Mouse (Mus musculus): Measurements from ENCODE around the gene Slc2a12.

Gene Slc2a12

DNA sequence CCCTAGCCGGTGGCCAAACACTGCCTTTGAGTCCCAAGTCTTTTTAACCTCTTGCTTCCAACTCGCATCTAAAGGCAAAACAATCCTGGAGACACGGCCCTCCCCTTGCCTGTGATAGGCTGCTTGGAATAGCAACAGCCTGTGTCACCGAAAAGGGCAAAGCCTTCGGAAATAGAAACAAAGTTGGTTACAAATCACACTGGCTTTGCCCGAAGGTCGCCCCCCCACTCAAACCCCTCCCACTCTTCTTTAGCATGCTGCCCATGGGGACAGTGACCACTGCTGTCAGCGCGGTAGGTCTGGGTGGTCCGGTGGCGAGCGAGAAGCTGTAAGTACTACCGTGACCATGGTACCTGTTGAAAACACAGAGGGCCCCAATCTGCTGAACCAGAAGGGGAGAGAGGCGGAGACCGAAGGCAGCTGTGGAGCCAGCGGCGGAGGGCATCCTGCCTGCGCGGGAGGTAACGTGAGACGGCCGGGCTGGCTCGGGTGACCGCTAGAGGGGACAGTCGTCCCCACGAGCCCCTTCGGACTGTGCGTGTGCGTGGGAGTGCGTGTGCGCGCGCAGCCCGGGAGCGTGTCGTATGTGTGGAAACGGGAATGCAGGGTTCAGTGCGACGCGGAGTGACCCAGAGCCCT, at the start of gene Slc2a12:
Gene Slc2a12 (plus strand): TSS at position 159 of the 639 bp plus-strand sequence.
- peak; percentile 37 to 42 for DNase-seq (ENCODE audit: low spot score in 2 of 2)

DNA sequence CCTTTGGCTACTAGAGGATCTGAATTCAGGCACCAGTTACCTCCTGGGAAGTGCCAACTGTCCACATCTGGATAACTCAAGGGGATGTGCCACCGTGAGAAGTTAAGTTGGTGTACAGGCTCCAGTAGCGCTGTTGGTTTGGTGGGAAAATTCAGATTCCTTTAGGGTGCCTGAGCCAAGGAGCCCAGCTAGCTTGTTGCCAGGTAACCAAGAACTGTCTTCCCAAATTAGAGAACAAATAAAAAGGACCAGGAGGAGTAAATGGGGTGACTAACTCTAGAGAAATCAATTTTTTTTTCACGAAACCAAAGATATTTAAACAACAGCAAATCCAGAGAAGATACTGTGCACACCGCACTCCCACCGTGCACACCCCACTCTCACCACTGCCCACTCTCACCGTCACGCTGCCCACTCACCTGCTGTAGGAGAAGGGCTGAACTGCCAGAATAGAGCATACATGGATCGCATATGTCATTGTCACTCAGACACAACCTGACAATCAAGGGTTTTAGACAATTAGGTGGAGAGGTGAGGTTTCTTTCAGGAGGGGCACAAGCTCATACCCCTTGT, 45.8 kb upstream of the Slc2a12 start:
- no peak for DNase-seq (ENCODE audit: low spot score in 2 of 2)

DNA sequence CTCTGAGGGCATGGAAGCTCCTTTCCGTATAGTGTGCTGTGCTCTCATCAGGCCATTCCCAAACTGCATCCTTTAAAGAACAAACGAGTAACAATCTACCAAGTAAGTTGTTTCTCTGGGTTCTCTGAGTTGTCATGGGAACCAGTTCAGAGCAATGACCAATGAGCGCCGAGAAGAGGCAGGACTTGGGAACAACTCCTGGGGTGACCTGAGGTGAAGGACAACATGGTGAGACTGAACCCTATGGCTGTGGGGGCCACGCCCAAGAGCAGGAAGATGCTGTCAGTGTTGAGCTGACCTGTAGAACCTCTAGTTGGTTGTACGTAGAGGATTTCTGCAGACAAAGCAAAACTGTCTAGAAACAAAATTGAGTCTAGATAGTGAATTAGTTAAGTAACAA, 43.8 kb upstream of the Slc2a12 start:
- no peak for DNase-seq (ENCODE audit: low spot score in 2 of 2)

DNA sequence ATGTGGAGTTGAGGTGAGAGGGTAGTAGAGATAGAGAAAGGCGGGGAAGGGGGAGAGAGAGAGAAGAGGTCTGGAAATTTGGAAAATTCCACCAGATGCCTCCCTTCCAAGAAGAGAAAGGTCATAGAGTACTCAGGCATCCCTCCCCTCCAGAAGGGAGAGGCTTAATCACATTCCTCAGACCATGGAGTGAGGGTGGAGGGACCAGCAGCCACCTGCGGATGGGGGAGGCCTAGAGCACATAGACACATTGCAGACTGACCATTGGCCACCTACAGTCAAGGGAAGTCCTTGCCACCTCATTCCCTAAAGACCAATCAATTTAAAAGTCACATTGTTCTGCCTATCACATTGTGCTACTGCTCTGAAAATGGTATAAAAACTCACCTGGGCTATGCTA, 40.0 kb upstream of the Slc2a12 start:
- no peak for DNase-seq (ENCODE audit: low spot score in 2 of 2)

DNA sequence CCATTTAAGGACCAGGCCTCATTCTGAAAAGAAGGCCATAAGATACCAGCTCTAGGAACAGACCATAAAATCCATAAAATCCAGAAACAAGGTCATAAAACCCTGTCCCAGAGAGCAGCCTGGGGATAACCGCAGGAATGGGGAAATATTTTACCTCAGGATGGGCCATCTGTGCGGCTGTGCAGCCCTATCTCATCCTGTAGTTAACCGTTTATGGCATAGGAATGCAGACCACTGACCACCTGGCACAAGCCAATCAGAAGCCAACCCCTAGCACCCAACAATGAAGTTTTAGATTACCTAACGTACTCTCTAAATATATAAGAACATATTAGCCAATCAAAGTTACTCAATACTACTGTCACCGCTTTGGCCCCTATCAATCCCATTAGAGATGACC, 36.5 kb upstream of the Slc2a12 start:
- no peak for DNase-seq (ENCODE audit: low spot score in 2 of 2)

DNA sequence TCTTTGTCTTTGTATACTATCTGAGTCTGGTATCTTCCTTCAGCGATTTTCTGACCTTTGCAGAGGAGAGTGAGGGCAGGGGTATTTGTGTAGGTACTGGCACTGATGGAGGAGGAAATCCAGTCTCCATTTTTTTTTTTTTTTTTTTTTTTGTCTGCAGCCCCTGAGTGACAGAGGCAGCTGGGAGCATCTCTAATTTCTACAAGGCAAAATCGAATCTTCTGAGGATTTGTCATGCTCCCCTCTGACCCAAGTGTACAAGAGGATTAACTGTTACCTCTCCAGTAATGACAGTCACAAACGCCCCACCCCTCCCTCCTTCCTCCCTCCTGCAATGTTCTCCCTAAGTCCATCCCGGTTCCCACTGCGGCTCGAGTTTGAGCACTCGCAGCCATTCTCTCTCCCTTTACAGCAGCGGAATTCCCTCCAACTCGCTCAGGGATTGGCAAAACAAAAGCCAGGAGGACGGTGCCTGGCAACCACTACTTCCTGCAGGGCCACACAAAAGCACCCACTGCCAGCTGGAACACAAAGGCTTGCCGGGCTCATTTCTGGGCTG, 35.9 kb upstream of the Slc2a12 start:
- DNase-seq (ENCODE audit: low spot score in 2 of 2), result peak in 1 of 2 experiments; percentile 13

DNA sequence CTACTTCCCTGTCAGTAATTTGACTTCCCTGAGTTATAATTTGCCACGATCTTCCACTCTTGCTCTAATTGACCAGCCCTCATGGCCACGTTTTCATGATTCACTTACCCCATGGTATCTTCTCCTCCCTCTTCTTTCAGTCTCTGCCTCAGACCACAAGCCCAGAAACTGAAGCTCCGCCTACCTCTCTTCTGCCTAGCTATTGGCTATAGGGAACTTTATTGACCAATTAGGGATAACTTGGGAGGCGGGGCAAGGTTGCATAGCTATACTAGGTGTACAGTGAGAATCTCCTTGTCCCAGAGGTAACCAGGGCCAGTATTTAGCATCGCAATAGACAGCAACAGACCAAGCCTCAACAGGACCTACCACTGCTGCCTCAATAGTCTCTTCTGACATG, 31.5 kb upstream of the Slc2a12 start:
- DNase-seq (ENCODE audit: low spot score in 2 of 2), result no peak

DNA sequence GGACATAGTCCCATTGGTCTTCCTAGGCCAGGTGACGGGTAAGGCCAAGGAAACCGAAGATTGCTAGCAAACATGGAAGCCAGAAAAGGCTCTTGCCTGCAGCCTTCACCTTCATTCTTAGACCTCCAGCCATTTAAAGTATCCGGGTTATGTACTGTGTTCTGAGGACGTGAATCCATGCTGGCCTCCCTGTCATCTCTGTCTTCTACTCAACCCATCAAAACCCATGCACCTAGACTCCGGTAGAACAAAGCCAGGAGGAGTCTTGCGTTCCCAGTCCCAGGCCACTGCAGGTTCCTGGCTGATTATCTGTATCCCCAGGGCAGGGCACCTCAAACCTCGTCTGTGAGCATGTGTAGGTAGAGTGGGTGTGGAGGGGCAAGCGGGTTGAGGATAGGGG, 30.3 kb upstream of the Slc2a12 start:
- DNase-seq (ENCODE audit: low spot score in 2 of 2), result no peak

DNA sequence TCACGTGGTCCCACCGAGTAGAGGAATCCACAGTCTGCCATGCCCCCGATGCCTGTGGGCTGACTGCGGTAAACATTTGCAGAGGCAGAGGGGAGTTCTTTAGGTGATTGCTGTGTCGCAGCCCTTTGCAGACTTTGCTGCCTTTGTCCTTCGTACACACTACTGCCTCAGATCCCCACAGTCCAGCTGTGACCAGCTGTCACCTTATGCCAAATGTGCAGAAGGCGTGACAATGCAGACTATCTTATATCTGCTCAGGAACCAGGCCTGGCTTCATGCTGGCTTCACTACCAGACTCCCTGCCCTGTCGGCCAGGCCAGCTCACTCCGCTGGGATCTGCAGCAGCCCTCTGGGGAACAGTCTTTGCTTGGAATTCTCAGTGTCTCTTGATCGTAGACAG, 29.5 kb upstream of the Slc2a12 start:
- no peak for DNase-seq (ENCODE audit: low spot score in 2 of 2)

DNA sequence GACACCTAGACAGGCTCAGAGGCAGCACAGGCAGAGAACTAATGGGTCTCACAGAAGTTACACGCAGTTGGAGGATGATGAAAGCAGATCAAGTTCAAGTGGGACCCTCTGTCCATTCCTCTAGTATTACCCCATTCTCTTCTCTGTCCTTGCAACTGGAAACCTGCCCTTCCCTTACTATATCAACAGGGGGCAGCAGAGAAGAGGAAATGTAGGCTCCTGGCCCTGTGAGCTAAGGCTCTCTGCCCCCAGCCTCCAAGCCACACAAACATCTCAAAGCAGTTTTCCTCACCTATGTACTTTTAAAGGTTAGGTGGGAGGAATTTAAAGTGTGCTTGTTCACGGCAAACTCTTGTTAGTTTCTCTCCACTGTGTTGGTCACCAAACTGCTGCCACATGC, 26.0 kb upstream of the Slc2a12 start:
- DNase-seq (ENCODE audit: low spot score in 2 of 2), result no peak

DNA sequence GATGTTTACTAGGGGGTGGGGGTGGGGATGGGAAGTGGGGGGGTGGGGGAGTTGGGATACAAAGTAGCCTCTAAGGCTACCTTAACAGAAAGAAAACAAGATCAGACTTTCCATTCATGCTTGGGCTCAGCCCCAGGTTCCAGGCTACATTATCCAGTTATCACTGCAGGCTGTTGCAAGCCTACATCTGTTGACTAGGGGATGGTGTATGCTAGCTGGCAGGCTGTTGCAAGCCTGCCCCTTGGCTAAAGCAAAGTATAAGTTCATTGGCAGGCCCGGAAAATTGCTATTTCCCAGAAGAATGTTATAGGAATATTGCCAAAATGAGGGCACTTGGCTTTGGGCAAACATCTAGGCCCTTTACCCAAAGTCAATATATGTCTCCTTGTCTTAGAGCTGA, 16.0 kb upstream of the Slc2a12 start:
- DNase-seq (ENCODE audit: low spot score in 2 of 2), result no peak

DNA sequence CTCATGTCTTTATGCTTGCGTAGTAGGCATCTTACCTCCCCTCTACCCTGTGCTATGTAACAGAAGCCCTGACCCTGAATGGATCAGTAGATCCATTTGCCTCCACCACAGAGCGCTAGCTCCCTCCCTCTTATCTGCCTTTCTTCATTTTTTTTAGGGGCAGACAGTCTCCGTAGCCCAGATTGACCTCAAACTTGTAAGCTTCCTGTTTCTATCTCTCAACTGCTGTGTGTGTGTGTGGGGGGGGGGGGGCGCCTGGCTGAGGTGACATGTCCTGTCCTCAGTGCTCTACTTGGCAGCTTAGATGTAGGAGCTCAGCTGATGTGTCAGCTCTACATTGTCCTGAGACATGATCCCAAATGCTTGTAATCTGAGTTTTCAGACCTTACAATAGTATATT, 13.7 kb upstream of the Slc2a12 start:
- no peak for DNase-seq (ENCODE audit: low spot score in 2 of 2)

DNA sequence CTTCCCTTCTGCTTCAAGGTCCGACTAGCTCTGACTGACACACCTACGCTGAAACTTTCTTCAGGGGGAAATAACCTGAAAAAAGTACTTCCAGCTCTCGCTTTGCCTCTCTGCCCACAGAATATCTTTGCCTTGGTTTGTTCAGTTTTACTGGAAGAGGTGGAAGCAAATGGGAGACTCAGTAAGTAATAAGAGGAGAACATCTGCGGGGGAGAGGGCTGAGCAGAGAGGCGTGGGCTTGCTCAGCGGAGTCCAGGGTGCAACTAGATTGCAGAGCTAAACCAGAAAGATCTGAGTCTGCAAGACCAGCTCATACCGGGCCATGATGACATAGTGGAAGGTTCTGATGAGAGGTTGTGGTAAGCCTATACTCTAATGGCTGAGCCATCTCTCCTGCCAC, 13.3 kb upstream of the Slc2a12 start:
- no peak for DNase-seq (ENCODE audit: low spot score in 2 of 2)

DNA sequence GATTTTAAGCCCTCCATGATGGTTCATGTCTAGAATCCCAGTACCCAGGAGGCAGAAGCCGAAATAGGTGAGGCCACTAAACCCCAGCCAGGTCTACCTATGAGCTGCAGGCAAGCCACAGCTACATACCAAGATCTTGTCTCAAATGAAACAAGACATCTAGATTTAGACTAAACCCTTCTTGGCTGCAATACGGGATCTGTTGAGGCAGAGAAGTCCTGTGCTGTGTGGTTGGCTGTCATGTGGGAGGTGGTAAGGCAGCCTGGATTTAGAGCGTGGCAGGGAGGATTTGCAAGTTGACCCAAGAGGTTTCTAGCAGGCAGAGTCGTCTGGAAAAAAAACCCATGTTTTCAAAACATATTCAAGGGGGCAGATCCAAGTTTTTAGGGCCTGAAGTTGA, 12.9 kb upstream of the Slc2a12 start:
- no peak for DNase-seq (ENCODE audit: low spot score in 2 of 2)

DNA sequence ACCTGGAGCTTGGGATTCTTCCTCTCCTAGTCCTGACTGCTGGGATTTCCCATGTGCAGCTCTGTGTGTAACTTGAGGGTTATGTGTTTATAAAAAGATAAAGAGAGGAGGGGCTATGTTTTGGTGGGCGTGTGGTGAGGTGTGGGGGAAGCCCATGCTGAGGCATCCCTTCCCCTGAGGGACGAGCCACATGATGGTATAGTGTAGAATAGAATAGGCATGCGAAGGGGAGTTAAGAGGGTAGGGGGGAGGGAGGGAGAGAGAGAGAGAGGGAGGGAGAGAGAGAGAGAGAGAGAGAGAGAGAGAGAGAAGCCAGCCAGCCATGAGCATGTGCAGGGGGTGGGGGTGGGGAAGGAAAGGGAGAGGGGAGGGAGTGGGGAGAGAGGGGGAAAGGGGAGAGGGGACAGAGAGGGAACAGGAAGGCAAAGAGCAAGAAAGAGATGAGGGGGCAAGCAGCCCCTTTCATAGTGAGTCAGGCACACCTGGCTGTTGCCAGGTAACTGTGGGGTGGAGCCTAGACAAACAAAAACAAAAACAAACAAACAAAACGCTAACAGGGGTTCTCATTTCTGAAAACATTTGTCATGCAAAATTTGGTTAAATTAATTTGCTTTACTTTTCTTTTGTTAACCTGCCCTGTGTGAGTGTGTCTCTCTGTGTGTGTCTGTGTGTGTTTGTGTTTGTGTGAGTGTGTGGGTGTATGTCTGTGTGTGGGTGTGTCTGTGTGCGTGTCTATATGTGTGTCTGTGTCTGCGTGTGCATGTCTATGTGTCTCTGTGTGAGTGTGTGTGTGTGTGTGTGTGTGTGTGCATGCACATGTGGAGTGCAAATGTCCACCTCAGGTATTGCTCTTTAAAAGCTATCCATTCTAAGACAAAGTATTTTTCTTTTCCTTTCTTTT, 11.2 kb upstream of the Slc2a12 start:
- no peak for DNase-seq (ENCODE audit: low spot score in 2 of 2)

DNA sequence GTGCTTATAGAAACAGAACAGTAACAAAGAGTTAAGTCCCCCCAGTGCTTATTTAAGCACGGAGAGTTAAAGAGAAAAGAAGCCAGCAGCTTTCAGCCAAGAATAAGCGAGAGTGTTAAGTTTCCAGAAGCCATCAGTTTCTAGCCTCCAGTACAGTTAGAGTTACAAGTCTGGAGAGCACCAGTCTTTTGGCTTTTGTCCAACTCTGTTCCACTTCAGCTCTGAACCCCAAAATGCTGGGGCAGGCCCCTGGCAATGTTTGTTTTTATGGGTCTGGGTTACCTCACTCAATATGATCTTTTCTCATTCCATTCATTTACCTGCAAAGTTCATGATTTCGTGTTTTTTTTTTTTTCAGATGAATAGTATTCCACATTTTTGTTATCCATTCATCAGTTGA, 7.6 kb upstream of the Slc2a12 start:
- no peak for DNase-seq (ENCODE audit: low spot score in 2 of 2)

DNA sequence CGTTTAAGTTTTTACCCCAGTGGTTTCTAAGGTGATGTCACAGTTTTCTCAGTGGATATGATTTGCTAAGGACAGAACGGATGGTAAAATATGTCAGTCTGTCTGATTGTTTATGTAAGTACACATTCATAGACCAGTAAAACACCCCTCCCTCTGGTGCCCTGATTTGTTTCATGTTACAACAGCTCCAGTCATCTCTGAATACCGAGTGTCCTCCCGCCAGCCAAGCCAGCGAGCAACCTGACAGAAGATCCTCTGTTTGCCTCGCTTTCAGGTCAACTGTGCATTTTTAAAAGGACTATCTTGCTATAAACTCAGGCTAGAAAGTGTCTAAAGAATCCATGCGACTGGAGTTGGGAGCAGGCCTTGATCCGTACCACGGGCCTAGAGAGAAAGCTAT, 640 bp upstream of the Slc2a12 start:
- no peak for DNase-seq (ENCODE audit: low spot score in 2 of 2)

DNA sequence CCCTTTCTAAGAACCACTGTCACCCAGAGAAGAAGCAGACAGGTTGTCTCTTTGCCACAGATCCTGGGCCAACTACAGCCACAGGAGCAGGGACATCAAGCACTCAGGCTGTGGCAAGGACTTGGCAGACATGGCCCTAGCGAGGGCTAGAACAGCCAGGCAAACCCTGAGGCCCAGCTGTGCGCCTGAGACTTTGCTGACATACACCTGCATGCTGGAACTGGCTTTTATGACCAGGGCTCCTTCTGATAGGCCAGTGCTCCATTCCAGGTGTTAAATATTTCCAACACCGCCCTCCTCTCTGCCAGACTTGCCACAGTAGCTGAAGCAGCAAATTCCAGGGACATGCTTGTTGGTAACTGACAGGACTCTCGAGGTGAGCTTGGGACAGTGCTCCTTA, 3.9 kb downstream of the Slc2a12 start:
- DNase-seq (ENCODE audit: low spot score in 2 of 2), result no peak

DNA sequence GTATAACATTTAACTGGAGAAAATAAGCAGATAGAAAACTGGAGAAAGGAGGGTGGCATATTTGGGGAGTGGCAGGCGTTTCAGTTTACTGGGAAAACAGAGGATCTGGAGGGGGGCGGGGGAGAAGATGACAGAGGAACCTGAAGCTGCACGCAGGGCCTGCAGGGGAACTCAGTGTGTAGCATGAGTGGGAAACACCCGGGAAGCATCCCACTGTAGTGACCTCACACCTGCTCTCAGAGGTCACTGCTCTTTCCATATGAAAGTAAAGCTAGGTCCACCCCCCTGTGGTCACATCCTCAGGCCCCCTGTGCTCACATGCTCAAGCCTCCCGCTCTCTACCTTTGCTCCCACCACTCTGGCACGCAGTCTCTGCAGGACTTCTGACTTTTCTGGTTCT, 9.0 kb downstream of the Slc2a12 start:
- DNase-seq (ENCODE audit: low spot score in 2 of 2), result no peak

DNA sequence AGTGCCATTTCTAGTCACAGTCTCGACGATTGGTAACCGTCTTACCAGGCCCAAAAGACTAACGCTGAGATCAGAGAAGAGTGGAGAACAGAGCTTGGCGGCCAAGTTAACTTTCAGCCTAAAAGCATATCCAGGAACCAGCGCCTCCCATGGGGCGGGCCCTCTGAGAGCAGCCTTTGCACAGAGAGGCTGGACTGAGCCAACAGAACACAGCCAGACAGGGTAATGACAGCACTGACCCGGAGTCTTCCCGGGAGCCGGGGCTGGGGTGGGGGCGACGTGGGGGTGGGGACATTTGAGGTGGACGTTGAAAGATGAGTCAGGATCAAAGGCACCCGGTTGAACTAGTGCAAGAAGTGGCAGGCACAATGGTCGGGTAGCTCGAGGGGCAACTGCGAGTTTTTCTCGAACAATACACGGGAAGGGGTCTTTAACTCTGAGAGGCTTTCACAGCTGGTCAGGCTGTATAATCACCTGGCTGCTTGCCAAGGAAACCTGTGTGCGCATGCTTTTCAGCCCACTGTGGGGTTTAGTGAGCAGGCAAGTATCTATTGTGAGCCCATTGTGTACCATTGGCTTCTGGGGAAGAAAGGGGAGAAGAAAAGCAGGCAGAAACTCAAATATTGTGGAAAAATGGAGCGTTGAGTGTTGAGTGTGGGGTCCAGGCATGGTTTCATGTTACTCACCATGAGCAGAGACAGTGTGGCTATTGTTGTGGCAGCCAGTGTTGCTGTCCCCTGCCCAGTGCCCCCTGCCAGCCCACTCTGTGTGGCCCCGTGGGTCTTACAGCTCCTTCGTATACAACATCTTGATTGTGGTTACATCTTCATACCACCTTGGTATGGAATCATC, 13.9 kb downstream of the Slc2a12 start:
- no peak for DNase-seq (ENCODE audit: low spot score in 2 of 2)

DNA sequence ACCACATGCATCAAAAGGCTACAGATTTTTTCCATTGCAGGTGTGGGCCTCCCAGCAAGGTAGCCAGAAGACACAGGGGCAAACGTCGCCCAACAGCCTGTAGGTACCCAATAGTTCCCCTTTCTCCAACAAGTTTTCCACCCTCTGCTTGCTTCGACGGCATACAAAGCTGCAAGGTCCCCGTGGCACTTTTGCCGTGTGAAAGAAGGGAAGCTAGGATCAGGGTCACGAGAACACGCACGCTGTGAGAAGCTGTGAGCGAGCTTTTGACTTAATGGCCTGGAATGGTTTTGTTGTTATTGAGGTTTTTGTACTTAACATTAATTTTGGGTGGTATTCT, 14.5 kb downstream of the Slc2a12 start:
- no peak for DNase-seq (ENCODE audit: low spot score in 2 of 2)

Data from frontal cortex, postnatal 14 days (tissue).